Mouse (Mus musculus): ENCODE data around the gene Zbtb7a.

The Zbtb7a gene

DNA sequence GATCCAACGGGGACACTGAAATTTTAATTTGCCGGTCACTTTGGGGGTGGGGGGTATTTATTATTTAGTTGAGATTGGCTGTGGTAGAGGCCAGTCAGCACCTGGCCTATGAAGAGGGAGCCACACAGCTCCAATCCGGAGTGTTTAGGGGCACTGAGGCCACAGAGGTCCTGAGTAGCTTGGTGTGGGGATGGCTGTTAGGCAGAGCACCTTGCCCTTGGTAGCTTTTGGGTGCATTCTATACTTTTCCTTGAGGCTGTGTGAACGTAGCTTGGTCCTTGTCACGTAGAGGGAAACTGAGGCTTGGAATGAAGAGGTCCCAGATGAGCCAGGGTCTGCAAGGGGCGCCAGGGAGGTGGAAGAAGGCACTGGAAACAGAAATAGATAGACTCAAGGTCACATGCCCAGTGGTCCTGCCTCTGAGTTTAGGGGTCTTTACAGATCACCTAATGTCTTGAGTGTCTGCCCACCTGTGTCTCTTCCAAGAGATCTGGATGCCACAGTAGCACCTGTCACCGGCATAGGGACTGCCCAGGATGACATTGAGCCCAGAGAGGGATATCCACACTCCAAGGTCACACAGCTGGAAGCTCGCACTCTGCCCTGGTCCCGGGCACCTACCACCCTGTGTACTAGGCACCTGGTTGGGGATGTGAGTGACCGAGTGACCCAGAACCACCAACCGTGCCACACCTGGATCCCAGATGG is 4.0 kb downstream of the Zbtb7a start:
- no peak for DNase-seq (ENCODE audit: low read depth, low spot score)

DNA sequence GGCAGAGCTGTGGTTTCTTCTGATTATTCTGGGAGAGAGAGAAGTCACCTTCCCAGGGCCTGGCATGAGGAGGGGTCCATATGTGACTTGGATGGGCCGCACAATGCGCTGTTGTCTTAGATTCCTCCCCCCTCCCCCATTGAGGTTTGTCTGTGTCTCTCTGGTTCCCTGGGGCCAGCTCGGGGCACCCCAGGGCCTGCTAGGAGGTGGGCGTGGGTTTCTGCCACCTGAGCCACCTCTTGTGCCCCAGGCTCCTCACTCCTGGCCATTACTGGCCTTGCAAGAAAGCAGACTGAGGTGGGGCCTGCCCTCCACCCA is 4.5 kb downstream of the Zbtb7a start:
- no peak for DNase-seq (ENCODE audit: low read depth, low spot score)

- DNase-seq (ENCODE audit: low read depth, low spot score), result no peak
Observed at GRCm38 (mm10) chr10:81140005-81140404, 5.0 kb downstream of the Zbtb7a start.

DNA sequence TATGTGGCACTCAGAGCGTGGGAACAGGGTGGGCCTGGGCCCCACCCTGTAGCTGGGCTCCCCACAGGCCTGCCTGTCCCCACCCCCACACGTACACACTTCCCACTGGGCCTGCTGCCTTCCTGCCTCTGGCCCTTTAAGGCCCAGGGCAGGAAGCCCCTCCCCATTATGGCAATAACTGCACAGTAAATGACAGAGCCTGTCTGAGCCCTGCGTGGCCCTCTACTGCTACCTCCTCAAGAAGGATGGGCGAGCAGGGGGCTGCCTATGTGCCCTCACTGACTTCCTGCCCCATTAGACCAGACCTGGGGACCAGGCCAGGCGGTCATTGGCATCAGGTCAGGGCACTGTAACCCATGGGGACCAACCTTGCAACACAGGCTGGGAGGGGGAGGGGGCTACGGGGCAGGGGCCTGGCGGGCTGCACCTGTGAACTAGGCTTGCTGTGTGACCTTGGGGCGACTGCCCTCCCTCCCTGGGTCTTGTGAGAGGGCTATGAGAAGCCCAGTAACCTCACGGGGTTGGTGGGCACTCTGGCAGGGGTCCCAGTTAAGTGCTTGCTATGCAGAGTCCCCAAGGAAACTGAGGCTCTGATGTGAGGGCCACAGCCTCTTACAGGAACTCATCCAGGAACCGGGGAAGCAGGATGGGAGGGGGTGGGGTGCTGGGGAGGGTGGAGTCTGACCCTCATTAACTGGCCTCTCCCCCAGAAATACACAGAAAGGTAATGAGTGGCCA is 5.9 kb downstream of the Zbtb7a start:
- DNase-seq (ENCODE audit: low read depth, low spot score), result no peak

GRCm38 (mm10) chr10:81141455-81142210 is 6.6 kb downstream of the Zbtb7a start:
- no peak for DNase-seq (ENCODE audit: low read depth, low spot score)

DNA sequence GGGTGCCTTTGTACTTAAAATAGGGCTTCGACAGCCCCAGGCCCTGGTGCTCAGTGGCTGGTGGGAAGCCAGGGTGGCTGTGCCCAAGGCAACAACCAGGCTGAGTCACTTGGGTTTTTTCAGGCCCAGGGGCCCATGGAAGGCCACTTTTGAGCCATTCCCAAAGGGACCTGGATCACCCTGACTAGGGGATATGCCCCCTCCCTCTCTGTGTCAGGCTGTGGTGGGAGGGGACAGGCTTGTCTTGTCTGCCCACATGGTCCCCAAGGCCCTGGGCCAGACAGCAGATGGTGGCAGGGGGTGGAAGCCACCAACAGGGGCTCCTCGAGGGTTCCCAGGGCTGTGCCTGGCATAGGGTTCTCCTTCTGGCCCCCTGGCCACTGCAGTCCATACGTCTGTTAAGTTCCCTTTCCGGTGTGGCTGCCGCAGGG is 7.5 kb downstream of the Zbtb7a start:
- DNase-seq (ENCODE audit: low read depth, low spot score), result no peak

DNA sequence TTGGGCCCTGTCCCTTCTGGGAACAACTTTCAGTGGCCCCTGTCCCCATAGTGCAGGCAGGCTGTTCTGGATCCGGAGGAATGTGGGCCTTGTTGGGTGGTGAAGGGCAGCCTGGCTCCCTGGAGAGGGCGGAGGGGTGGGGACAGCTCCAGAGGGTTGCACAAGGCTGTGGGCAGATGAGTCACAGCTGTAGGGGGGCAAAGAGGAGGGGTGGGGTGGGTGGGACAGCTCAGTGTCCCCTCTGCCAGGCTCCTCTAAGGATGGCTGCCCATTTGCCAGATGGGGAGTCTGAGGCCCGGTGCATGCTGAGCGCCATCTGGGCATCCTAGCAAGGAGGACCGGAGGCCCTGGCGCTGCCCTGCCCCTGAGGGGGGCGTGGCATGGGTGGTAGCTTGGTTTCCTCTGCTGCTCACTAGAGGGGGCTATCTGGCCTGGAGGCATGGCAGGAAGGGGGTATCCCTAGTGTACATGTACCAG is 8.2 kb downstream of the Zbtb7a start:
- no peak for DNase-seq (ENCODE audit: low read depth, low spot score)

DNA sequence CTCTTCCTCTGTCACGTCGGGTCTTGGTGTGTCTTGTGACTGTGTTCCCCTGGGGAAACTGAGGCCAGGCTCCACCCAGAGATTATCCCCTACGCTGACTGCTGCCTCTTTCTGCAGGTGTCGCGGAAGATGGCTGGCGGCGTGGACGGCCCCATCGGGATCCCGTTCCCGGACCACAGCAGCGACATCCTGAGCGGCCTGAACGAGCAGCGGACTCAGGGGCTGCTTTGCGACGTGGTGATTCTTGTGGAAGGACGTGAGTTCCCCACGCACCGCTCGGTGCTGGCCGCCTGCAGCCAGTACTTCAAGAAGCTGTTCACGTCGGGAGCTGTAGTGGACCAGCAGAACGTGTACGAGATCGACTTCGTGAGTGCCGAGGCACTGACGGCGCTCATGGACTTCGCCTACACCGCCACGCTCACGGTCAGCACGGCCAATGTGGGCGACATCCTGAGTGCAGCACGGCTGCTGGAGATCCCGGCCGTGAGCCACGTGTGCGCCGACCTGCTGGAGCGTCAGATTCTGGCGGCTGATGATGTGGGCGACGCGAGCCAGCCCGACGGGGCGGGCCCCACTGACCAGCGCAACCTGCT is 8.9 kb downstream of the Zbtb7a start:
- no peak for DNase-seq (ENCODE audit: low read depth, low spot score)

GRCm38 (mm10) chr10:81144667-81145066 is 9.6 kb downstream of the Zbtb7a start:
- no peak for DNase-seq (ENCODE audit: low read depth, low spot score)

GRCm38 (mm10) chr10:81145307-81145706 is 10.3 kb downstream of the Zbtb7a start:
- no peak for DNase-seq (ENCODE audit: low read depth, low spot score)

- no peak for DNase-seq (ENCODE audit: low read depth, low spot score)
Observed at GRCm38 (mm10) chr10:81145778-81146177, 10.8 kb downstream of the Zbtb7a start.

DNA sequence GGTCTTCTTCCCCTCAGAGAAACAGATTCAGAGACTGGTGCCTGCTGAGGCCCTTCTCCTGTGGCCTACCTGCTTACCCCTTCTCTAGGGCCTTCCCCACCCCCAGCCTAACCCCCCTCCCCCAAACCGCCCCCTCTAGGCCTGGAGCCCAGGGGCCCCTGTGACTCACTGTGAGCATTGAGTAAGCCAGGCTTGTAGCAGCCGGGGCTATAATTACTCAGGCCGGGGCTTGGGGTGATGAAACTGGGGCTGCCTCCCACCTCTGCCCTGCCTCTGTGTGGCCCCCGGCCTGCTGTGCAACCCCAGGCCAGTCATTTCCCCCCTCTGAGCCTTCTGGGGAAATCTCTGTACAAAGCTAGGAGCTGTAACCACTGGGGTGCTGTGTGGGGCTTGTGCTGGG is 11.3 kb downstream of the Zbtb7a start:
- DNase-seq (ENCODE audit: low read depth, low spot score), result no peak

GRCm38 (mm10) chr10:81151261-81151660 is 16.2 kb downstream of the Zbtb7a start:
- no peak for DNase-seq (ENCODE audit: low read depth, low spot score)

- no peak for DNase-seq (ENCODE audit: low read depth, low spot score)
Observed at GRCm38 (mm10) chr10:81152609-81153008, 17.6 kb downstream of the Zbtb7a start.

- DNase-seq (ENCODE audit: low read depth, low spot score), result no peak
Observed at GRCm38 (mm10) chr10:81154313-81154712, 19.3 kb downstream of the Zbtb7a start.

GRCm38 (mm10) chr10:81154736-81155135 is 19.7 kb downstream of the Zbtb7a start:
- no peak for DNase-seq (ENCODE audit: low read depth, low spot score)

DNA sequence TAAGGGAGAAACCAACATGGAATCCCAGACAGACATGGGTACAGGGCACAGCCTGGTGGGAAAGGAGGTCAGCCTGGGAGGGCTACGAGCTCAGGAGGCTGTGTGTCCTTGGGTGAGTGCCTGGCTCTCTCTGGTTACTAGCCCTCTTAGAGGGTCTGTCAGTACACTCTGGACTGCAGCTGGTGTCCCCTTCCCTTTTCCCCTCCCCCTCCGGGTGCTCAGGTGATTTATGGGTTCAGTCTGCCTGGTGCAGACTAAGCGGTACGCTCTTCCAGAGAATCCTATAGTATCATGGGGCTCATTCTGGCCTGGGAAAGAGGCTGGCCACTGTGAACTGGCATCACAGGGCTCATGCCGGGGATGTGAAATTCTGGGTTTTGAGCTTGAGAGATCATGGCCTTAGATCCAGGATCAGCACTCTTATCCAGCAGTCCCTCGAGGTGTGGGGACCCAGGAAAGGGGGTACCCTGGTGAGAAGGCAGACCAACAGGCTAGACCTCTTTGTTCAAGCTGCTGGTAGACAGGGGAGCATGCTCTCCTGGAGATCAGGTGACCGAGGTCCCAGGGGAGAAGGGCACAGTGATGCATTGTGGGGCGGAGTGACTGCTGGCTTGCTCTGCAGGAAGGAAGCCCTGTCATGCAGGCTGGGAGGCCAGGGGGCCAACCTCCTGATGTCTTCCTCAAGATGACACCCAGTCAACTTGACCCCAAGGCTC is 26.7 kb downstream of the Zbtb7a start:
- no peak for DNase-seq (ENCODE audit: low read depth, low spot score)

DNA sequence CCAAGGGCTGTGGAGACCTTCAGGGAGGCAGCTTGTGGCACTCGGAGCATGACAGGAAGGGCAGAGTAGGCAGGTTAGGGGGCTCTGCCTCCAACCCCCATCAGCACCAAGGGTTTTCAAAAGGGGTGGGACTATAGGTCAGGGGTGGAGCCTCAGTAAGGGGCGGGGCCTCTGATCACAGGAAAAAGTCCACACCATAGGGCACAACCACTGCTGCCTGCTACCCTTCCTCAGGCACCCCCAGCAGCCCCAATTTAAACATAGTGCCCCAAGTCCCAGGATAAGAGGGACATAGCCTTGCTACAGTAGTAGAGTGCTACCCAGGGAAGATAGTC is 27.3 kb downstream of the Zbtb7a start:
- no peak for DNase-seq (ENCODE audit: low read depth, low spot score)

DNA sequence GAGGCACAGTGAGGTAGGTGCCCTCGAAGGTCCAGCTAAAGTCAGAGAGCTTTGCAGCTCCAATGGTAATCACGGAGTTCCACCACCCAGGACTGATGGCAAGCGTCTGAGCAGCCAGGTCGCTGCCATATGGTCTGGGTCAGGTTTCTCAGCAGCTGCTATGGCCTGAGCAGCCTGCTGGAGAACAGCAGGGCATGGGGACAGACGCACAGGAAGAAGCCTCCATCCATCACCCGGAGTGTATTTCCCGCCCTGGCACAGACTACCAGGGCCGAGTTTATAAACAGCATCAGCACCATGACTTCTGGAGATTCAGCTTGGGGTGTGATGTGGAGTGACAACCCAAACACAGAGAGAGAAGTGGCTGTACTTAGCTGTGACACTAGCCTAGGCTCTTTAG is 30.1 kb downstream of the Zbtb7a start:
- DNase-seq (ENCODE audit: low read depth, low spot score), result no peak

DNA sequence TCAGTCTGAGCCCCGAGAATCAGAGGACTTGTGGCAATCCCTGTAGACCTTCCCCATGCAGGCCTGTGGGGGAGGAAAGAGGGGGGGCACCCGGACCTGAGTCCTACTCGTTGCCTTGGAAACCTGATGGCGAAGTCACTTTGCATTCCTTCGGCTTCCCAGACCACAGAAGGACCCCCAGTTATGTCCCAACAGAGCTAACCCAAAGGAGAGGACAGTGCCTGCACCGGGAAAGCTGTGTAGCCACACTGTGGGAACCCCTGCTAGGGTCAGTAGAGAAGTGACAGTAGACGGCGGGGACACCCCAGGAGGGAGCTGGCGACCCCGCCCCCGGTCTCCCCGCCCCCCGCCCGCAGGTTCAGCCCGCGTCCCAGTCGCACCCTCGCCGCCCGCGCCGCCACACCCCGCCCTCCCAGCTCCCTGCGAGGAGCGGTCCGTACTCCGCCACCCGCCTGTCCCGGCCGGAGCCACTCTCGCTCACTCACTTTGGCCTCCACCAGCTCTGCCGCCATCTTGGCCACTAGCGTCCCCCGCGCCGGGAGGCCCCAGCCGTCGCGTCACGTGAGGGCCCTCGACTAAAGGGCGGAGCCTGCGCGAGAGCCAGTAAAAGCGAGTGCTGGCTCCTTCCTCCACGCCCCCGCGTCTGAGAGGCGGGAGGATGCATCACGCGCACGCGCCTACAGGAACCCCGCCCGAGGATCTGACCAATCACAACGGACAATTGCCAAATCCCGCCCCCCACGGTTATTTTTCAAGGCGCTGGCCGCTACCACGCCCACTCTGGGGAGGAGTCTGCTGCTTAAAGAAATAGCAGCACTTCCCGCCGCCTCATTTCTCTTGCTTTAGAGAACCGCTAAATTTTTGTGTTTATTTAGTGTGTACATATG is 32.4 kb downstream of the Zbtb7a start, which contains the start of gene Pias4:
Pias4 (minus strand) TSS at position 724 of the 887 bp plus-strand sequence.
- DNase-seq (ENCODE audit: low read depth, low spot score), result peak; percentile 100

DNA sequence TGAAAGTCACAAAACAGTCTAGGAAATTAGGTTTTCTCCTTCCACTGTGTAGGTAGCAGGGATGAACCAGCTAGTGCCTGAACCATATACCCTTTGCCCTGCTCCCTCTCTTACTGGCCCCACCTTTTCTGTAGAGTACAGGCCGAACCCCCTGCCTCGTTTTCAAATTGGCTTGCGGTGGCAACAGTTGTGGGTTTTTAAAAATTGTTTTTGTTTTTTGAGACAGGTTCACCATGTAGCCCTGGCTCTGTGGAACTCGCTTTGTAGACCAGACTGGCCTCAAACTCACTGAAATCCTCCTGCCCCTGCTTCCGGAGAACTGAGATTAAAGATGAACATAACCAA is 33.0 kb downstream of the Zbtb7a start:
- no peak for DNase-seq (ENCODE audit: low read depth, low spot score)

Measured in embryo, embryonic 11.5 days (tissue).